Mouse (Mus musculus): ENCODE data around the gene Pabpc4.

- TF ChIP-seq CTCF (IDR thresholded peaks at IDR 0.05; ENCODE audit: low read depth, low read length) (no peak), TAL1 (conservative IDR thresholded peaks at IDR 0.05; ENCODE audit: low read depth, low read length) (no peak), GATA1 (IDR thresholded peaks at IDR 0.05; ENCODE audit: borderline replicate concordance, low read length) (no peak), POLR2AphosphoS5 (IDR thresholded peaks at IDR 0.05; ENCODE audit: insufficient replicate concordance, low read depth, low read length) (no peak)
These were observed 63.9 kb downstream of the Pabpc4 start for GRCm38 (mm10) chr4:123326087-123326486.
